Mouse (Mus musculus) heart, adult 2 months (tissue): ENCODE measurements around the gene Sidt1. TPM values are rescaled to one million over a fixed set of nuclear protein-coding genes. Genes with fewer than 3 reads are reported as not detected.

ENCODE experiments used
- DNase-seq, 2 experiments: peaks; one replicate each; pipeline ENCODE4 v3.0.0; 2021
- H3K27ac ChIP-seq: fragments of 200-600 bp; 2 replicates; pipeline ENCODE4 v1.8.1; 2022
- H3K27me3 ChIP-seq: fragments of 200-500 bp; 2 replicates; pipeline ENCODE4 v1.6.1; 2012; ENCODE audit warnings: mild to moderate bottlenecking, low read length, inconsistent platforms, mixed read lengths; ENCODE audit not compliant: control insufficient read depth, insufficient read depth
- H3K36me3 ChIP-seq: fragments of 200-500 bp; 2 replicates; pipeline ENCODE4 v1.6.1; 2012; ENCODE audit warnings: low read length, inconsistent platforms; ENCODE audit not compliant: control insufficient read depth, insufficient read depth
- H3K4me1 ChIP-seq: fragments of 200-500 bp; 2 replicates; pipeline ENCODE4 v1.6.1; 2011; ENCODE audit warnings: low read length; ENCODE audit not compliant: control insufficient read depth, insufficient read depth
- H3K4me3 ChIP-seq: fragments of 200-600 bp; 2 replicates; pipeline ENCODE4 v1.8.1; 2022
- H3K79me2 ChIP-seq: fragments of 200-500 bp; replicated peaks from 2 replicates; pipeline ENCODE4 v1.6.1; 2012; ENCODE audit warnings: mild to moderate bottlenecking, inconsistent platforms, low read length, moderate library complexity, mixed read lengths; ENCODE audit not compliant: control insufficient read depth, insufficient read depth
- H3K9ac ChIP-seq: fragments of 200-500 bp; 2 replicates; pipeline ENCODE4 v1.6.1; 2012; ENCODE audit warnings: low read depth, mild to moderate bottlenecking, control low read depth, inconsistent platforms, low read length, mixed read lengths
- CTCF ChIP-seq: fragments of 200-600 bp; IDR thresholded peaks from 2 replicates; pipeline ENCODE4 v1.8.1; 2022; ENCODE audit warnings: antibody characterized with exemption, mild to moderate bottlenecking, moderate library complexity
- EP300 ChIP-seq: fragments of 200-500 bp; IDR thresholded peaks from 2 replicates; pipeline ENCODE4 v1.6.1; 2011; ENCODE audit warnings: low read depth, low read length, control low read depth; ENCODE audit not compliant: insufficient read depth
- POLR2A ChIP-seq: fragments of 200-500 bp; IDR thresholded peaks from 2 replicates; pipeline ENCODE4 v1.6.1; 2011; ENCODE audit warnings: mild to moderate bottlenecking, low read depth, low read length, control low read depth; ENCODE audit not compliant: insufficient read depth
- WGBS: fragments of 180-500 bp; shearing (Covaris S2); methylation state at CpG from one replicate; pipeline ENCODE4 v1.1.7; 2018; 5-methylcytosine and 5-hydroxymethylcytosine counted together
- intact Hi-C: fragments of 180-260 bp; cut with DNase I; formaldehyde crosslinking; loops from one replicate; pipeline ENCODE4 v1.15.1; 2025
- long read RNA-seq: library from polyadenylated mRNA; stranded (forward); transcript quantifications from one replicate; pipeline ENCODE4 v2.0.0, GENCODE M21; 2021
- polyA plus RNA-seq: library from polyadenylated mRNA; depleted of rRNA; stranded (reverse); fragments of >200 nt; gene quantifications from 2 replicates; pipeline ENCODE4 v1.2.3, GENCODE M21; 2012; rRNA removed
- total RNA-seq, 2 experiments: library from RNA; stranded (reverse); gene quantifications; 2 replicates each; pipeline ENCODE4 v1.2.3; 2021

Sidt1 gene
- under 1 TPM; 0.32 to 0.37 TPM for total RNA-seq
- polyA plus RNA-seq = 0.76 and 1.3 TPM in 2 replicates
- long read RNA-seq = 0 reads

- H3K4me3 ChIP-seq = peak within 1 kb of the TSS; percentile 74
- peak within 1 kb of the TSS; percentile 47; the same call in 1 of the 2 replicates for H3K27ac ChIP-seq
- WGBS = 11% methylated on average over 15 of the region's 15 CpGs
- DNase-seq = peak; percentile 26 to 31
- H3K9ac ChIP-seq = peak within 1 kb of the TSS; percentile 76
- H3K79me2 ChIP-seq = no peaks in the 10 kb centered on the region
- peaks cover 2% of the 10 kb centered on the region; the same call in 1 of the 2 replicates for H3K4me1 ChIP-seq
- no peak for TF ChIP-seq CTCF
- no peak for TF ChIP-seq EP300
- no peak for TF ChIP-seq POLR2A
- H3K36me3 ChIP-seq = no peaks in the 10 kb centered on the region
- peaks cover 3% of the 10 kb centered on the region for H3K27me3 ChIP-seq
- intact Hi-C loops = no loop called here
Measured at GRCm38 (mm10) chr16:44332861-44333284, at the start of gene Sidt1. Sidt1 (minus strand) TSS chr16:44333196.

GRCm38 (mm10) chr16:44381578-44381977 lies 48.6 kb upstream of the Sidt1 start:
- Histone ChIP-seq H3K27ac (no peak overlapping the region), H3K9ac (no peak overlapping the region), H3K79me2 (no peaks in the 10 kb centered on the region), H3K27me3 (no peaks in the 10 kb centered on the region), H3K4me3 (no peak overlapping the region), H3K4me1 (no peaks in the 10 kb centered on the region), H3K36me3 (no peaks in the 10 kb centered on the region)
- intact Hi-C loops = no loop called here
- WGBS = 76% methylated on average over 5 of the region's 5 CpGs
- no peak for DNase-seq
- TF ChIP-seq CTCF (no peak), POLR2A (no peak), EP300 (no peak)

DNA sequence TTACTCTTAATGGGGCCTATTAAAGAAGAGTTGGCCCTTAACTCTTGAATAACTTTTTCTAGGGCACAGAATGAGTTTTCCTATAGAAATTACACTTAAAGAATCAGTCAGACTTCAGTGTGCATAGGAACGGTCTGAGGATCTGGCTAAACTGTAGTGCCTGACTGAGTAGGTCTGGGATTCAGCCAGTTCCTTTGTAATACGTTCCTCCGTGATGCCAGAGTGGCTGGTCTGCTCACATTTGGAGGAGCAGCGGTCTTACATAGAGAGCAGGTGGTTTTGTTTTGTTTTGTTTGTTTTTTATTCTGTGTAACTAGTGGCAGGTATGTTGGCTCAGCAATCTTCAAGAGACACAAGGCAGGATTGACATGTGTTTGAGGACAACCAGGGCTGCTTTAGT lies 47.0 kb upstream of the Sidt1 start:
- TF ChIP-seq EP300 (no peak), CTCF (no peak), POLR2A (no peak)
- H3K36me3 ChIP-seq = no peaks in the 10 kb centered on the region
- WGBS = 91% methylated on average over 4 of the region's 4 CpGs
- H3K4me1 ChIP-seq = no peaks in the 10 kb centered on the region
- no peaks in the 10 kb centered on the region for H3K79me2 ChIP-seq
- intact Hi-C loops = no loop called here
- no peak overlapping the region for H3K9ac ChIP-seq
- H3K27ac ChIP-seq = no peak overlapping the region
- H3K27me3 ChIP-seq = no peaks in the 10 kb centered on the region
- DNase-seq = no peak
- H3K4me3 ChIP-seq = no peak overlapping the region

- intact Hi-C loops = no loop called here
- Histone ChIP-seq H3K27ac (no peak overlapping the region), H3K4me1 (no peaks in the 10 kb centered on the region), H3K79me2 (no peaks in the 10 kb centered on the region), H3K4me3 (no peak overlapping the region), H3K9ac (no peak overlapping the region), H3K36me3 (no peaks in the 10 kb centered on the region), H3K27me3 (no peaks in the 10 kb centered on the region)
- TF ChIP-seq EP300 (no peak), POLR2A (no peak), CTCF (no peak)
- DNase-seq = no peak
- WGBS = 91% methylated on average over 4 of the region's 4 CpGs
Measured at GRCm38 (mm10) chr16:44375459-44375858, 42.5 kb upstream of the Sidt1 start.

- WGBS = 87% methylated on average over 7 of the region's 7 CpGs
- H3K9ac ChIP-seq = no peak overlapping the region
Measured at GRCm38 (mm10) chr16:44365522-44365921, 32.5 kb upstream of the Sidt1 start.

GRCm38 (mm10) chr16:44361921-44362890 lies 29.2 kb upstream of the Sidt1 start:
- H3K36me3 ChIP-seq = peaks cover 8% of the 10 kb centered on the region
- H3K79me2 ChIP-seq = no peaks in the 10 kb centered on the region
- intact Hi-C loops = loop anchor here (1.0 to 10.0 kb wide), 3 partner anchors 63 to 217 kb away; no protein-coding TSS in a partner anchor
- peaks cover 7% of the 10 kb centered on the region for H3K4me1 ChIP-seq
- H3K4me3 ChIP-seq = no peak overlapping the region
- peak in 1 of 2 experiments; percentile 15 for DNase-seq
- TF ChIP-seq EP300 = no peak
- TF ChIP-seq CTCF = peak; percentile 93
- no peak overlapping the region for H3K9ac ChIP-seq
- H3K27ac ChIP-seq = peak overlapping the region; percentile 6; the same call in 1 of the 2 replicates
- 50% methylated on average over 10 of the region's 10 CpGs for WGBS
- H3K27me3 ChIP-seq = no peaks in the 10 kb centered on the region

More at GRCm38 (mm10) chr16:44365522-44365921, 32.5 kb upstream of the Sidt1 start:
- no peak for DNase-seq
- H3K27ac ChIP-seq = no peak overlapping the region
- TF ChIP-seq POLR2A = no peak
- no peak for TF ChIP-seq EP300
- TF ChIP-seq CTCF = no peak
- intact Hi-C loops = loop anchor here (10.0 kb wide), 1 partner anchor 221 kb away; no protein-coding TSS in a partner anchor
- H3K4me3 ChIP-seq = no peak overlapping the region
- H3K27me3 ChIP-seq = no peaks in the 10 kb centered on the region
- H3K36me3 ChIP-seq = no peaks in the 10 kb centered on the region
- peaks cover 3% of the 10 kb centered on the region for H3K4me1 ChIP-seq
- no peaks in the 10 kb centered on the region for H3K79me2 ChIP-seq
